Mouse (Mus musculus) ES-Bruce4 (cell line): ENCODE data around the gene Gm28043.

Experiments used
- CTCF ChIP-seq: IDR thresholded peaks from one replicate; pipeline ENCODE4 v1.8.1; 2011; ENCODE audit warnings: low read depth, low read length
- EP300 ChIP-seq: IDR thresholded peaks from 2 replicates; pipeline ENCODE4 v1.6.1; 2011; ENCODE audit warnings: low read depth, low read length; ENCODE audit not compliant: insufficient read depth
- POLR2A ChIP-seq: IDR thresholded peaks from one replicate; pipeline ENCODE4 v1.8.1; 2011; ENCODE audit warnings: low read length; ENCODE audit not compliant: insufficient read depth

GRCm38 (mm10) chr17:29601391-29601790 is 13.3 kb upstream of the Gm28043 start:
- TF ChIP-seq CTCF, result no peak
- no peak for TF ChIP-seq EP300
- no peak for TF ChIP-seq POLR2A
